ENCODE assay signal across 11 mouse cellular contexts in genomic region chr12:101007427-101007826, GRCm38 (mm10). TPM values are rescaled to one million over a fixed set of nuclear protein-coding genes. Genes with fewer than 3 reads are reported as not detected.
DNase-seq lines count a peak whose midpoint lies in the region; ATAC-seq lines count a peak whose summit lies in the region.
"Had no signal": no experiment of that assay in that cellular context is flagged by ENCODE, and none has a peak within 500 bp of the region (broad histone marks: within the 10 kb centered on the region; RNA-seq: fewer than 3 reads in every experiment).

No protein-coding gene starts in this region.

- no peak for DNase-seq in forebrain, embryonic 11.5 days (ENCODE audit: low spot score)
- no peak for DNase-seq in lung, postnatal 10 days
- no peak for DNase-seq in frontal cortex, postnatal 36 days (ENCODE audit: low spot score in 2 of 2)
- DNase-seq in heart, embryonic 10.5 days (ENCODE audit: low spot score), result no peak
- DNase-seq: heart, postnatal 36 days; spleen, adult 18-20 months had no signal

- no peaks in the 10 kb centered on the region for H3K36me3 ChIP-seq in forebrain, embryonic 11.5 days (ENCODE audit: control insufficient read depth, insufficient read depth, low read length)
- no peaks in the 10 kb centered on the region for H3K36me3 ChIP-seq in forebrain, embryonic 12.5 days (replicated peaks)
- no peaks in the 10 kb centered on the region for H3K36me3 ChIP-seq in lung, embryonic 16.5 days (ENCODE audit: control insufficient read depth, insufficient read depth, low read length)
- no peaks in the 10 kb centered on the region for H3K36me3 ChIP-seq in heart, embryonic 10.5 days
- H3K36me3 ChIP-seq: limb, embryonic 13.5 days had no signal

- no peaks in the 10 kb centered on the region for H3K27me3 ChIP-seq in forebrain, embryonic 11.5 days (ENCODE audit: control insufficient read depth, insufficient read depth, low read length)
- no peaks in the 10 kb centered on the region for H3K27me3 ChIP-seq in forebrain, embryonic 12.5 days
- H3K27me3 ChIP-seq in lung, embryonic 16.5 days (ENCODE audit: control insufficient read depth, insufficient read depth, low read depth, low read length), result no peaks in the 10 kb centered on the region
- peaks cover 77% of the 10 kb centered on the region for H3K27me3 ChIP-seq in heart, embryonic 10.5 days (ENCODE audit: insufficient read depth, poor library complexity, severe bottlenecking)

- H3K4me3 ChIP-seq in forebrain, embryonic 11.5 days (ENCODE audit: low read depth, low read length), result no peak overlapping the region
- no peak overlapping the region for H3K4me3 ChIP-seq in forebrain, embryonic 12.5 days (replicated peaks)
- H3K4me3 ChIP-seq in lung, embryonic 16.5 days (ENCODE audit: low read length), result no peak overlapping the region
- H3K4me3 ChIP-seq in brown adipose tissue, adult 24 weeks (ENCODE audit: insufficient read depth, low read depth, low read length), result no peak overlapping the region
- no peak overlapping the region for H3K4me3 ChIP-seq in heart, embryonic 10.5 days
- H3K4me3 ChIP-seq: limb, embryonic 13.5 days had no signal

- peak overlapping the region; percentile 25; the same call in 1 of the 2 replicates for H3K27ac ChIP-seq in forebrain, embryonic 11.5 days (ENCODE audit: low read depth, low read length)
- no peak overlapping the region for H3K27ac ChIP-seq in forebrain, embryonic 12.5 days
- H3K27ac ChIP-seq in lung, embryonic 16.5 days (ENCODE audit: low read length), result no peak overlapping the region
- H3K27ac ChIP-seq in brown adipose tissue, adult 24 weeks (replicated peaks; ENCODE audit: low read depth, low read length), result peak overlapping the region; percentile 27
- no peak overlapping the region for H3K27ac ChIP-seq in heart, embryonic 10.5 days
- H3K27ac ChIP-seq: limb, embryonic 13.5 days had no signal

- H3K4me2 ChIP-seq in forebrain, embryonic 11.5 days (ENCODE audit: low read depth, low read length, severe bottlenecking), result no peak overlapping the region
- H3K4me2 ChIP-seq in forebrain, embryonic 12.5 days, result no peak overlapping the region
- no peak overlapping the region for H3K4me2 ChIP-seq in lung, embryonic 16.5 days (ENCODE audit: low read depth, low read length)
- H3K4me2 ChIP-seq: limb, embryonic 13.5 days had no signal

- H3K9ac ChIP-seq in forebrain, embryonic 11.5 days (ENCODE audit: low read length), result no peak overlapping the region
- H3K9ac ChIP-seq in forebrain, embryonic 12.5 days, result no peak overlapping the region
- H3K9ac ChIP-seq in lung, embryonic 16.5 days (ENCODE audit: low read length), result peak overlapping the region; percentile 23; the same call in 1 of the 2 replicates
- H3K9ac ChIP-seq: limb, embryonic 13.5 days had no signal

- H3K9me3 ChIP-seq in forebrain, embryonic 11.5 days (ENCODE audit: control insufficient read depth, low read length), result no peaks in the 10 kb centered on the region
- H3K9me3 ChIP-seq in forebrain, embryonic 12.5 days, result no peaks in the 10 kb centered on the region
- no peaks in the 10 kb centered on the region for H3K9me3 ChIP-seq in lung, embryonic 16.5 days (ENCODE audit: control insufficient read depth, low read length)
- no peaks in the 10 kb centered on the region for H3K9me3 ChIP-seq in heart, embryonic 10.5 days
- H3K9me3 ChIP-seq: limb, embryonic 13.5 days had no signal

- WGBS in forebrain, embryonic 11.5 days, result 89% methylated on average over 9 of the region's 9 CpGs
- 90% methylated on average over 9 of the region's 9 CpGs for WGBS in forebrain, embryonic 12.5 days
- 56% methylated on average over 9 of the region's 9 CpGs for WGBS in lung, embryonic 16.5 days
- 54% methylated on average over 9 of the region's 9 CpGs for WGBS in heart, embryonic 10.5 days

- peaks cover 20% of the 10 kb centered on the region for H3K4me1 ChIP-seq in forebrain, embryonic 11.5 days (replicated peaks; ENCODE audit: control insufficient read depth, insufficient read depth, low read length)
- H3K4me1 ChIP-seq in forebrain, embryonic 12.5 days, result peaks cover 75% of the 10 kb centered on the region
- H3K4me1 ChIP-seq in lung, embryonic 16.5 days (replicated peaks; ENCODE audit: control insufficient read depth, insufficient read depth, low read length), result peaks cover 45% of the 10 kb centered on the region
- peaks cover 55% of the 10 kb centered on the region for H3K4me1 ChIP-seq in brown adipose tissue, adult 24 weeks (ENCODE audit: control insufficient read depth, insufficient read depth, insufficient read length, low read length)
- peaks cover 39% of the 10 kb centered on the region for H3K4me1 ChIP-seq in heart, embryonic 10.5 days

- ATAC-seq in forebrain, embryonic 11.5 days (replicated peaks; ENCODE audit: low FRiP score), result no peak
- no peak for ATAC-seq in forebrain, embryonic 12.5 days (ENCODE audit: low FRiP score)
- no peak for ATAC-seq in lung, embryonic 16.5 days (ENCODE audit: low read depth)
- ATAC-seq in megakaryocyte-erythroid progenitor cell, adult 5-6 weeks (replicated peaks; ENCODE audit: low FRiP score, low TSS enrichment, poor library complexity, severe bottlenecking), result peak; percentile 23; the same call in 1 of the 2 replicates

RNA-seq across cellular contexts. Expression of gene Ccdc88c, which starts 21.4 kb away (rescaled TPM):
- 22.5 and 27.7 TPM in 2 replicates for polyA plus RNA-seq in forebrain, embryonic 11.5 days (2014; fragmentation: Nextera tagmentation; extraction: Ambion mirVana)
- 28.8 and 30.4 TPM in 2 replicates for polyA plus RNA-seq in forebrain, embryonic 12.5 days (2016; fragmentation: Nextera tagmentation; extraction: Ambion mirVana)
- polyA plus RNA-seq in lung, embryonic 16.5 days (2015; fragmentation: Nextera tagmentation; extraction: Ambion mirVana), result 18.8 and 20.2 TPM in 2 replicates
- 2.2 and 4.0 TPM in 2 replicates for polyA plus RNA-seq in brown adipose tissue, adult 24 weeks (2012; ENCODE audit: insufficient read depth, insufficient read length, missing spikeins)
- 57.8 and 68.4 TPM in 2 replicates for total RNA-seq in megakaryocyte-erythroid progenitor cell, adult 5-6 weeks (2014; fragmentation: Nextera tagmentation)
- 66.9 and 100 TPM in 2 replicates for total RNA-seq in megakaryocyte-erythroid progenitor cell, adult 5-6 weeks (2017)
- 2.3 and 4.4 TPM in 2 replicates for polyA plus RNA-seq in heart, embryonic 10.5 days (2016; fragmentation: Nextera tagmentation; extraction: Ambion mirVana)

Comparison
In these comparisons a context has a peak if more than half of its experiments do, and no peak if none do; other contexts are left out.
1. H3K27ac ChIP-seq: peak in forebrain, embryonic 11.5 days (single experiment) and brown adipose tissue, adult 24 weeks (single experiment); none in forebrain, embryonic 12.5 days (single experiment), lung, embryonic 16.5 days (single experiment) and heart, embryonic 10.5 days (single experiment).